Mouse (Mus musculus): ENCODE results near the gene Cacna1a. TPM values are rescaled to one million over a fixed set of nuclear protein-coding genes. Genes with fewer than 3 reads are reported as not detected.

The Cacna1a gene
- polyA plus RNA-seq, 1 experiment from 2014 or later, result 7.7 TPM

DNA sequence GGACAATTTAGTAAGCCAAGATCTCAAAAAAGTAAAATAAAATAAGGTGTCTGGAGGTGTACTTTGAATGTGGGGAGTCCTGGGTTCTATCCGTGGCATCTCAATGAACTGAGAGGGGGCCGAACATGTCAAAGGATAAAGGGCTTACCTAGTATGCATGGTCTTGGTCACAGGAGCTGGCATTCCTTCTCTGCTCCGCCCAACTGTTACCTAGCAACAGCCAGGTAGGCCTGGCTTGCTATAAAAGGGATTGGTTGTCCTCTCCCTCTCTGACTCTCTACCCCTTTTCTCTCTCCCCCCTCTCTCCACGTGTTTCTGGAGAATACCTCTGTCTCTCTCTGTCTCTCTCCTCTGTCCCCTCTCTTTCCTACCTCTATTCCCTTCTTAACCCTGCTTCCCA, 269.4 kb downstream of the Cacna1a start:
- Histone ChIP-seq H3K4me3 (ENCODE audit: low read depth, low read length) (no peak overlapping the region), H3K9ac (ENCODE audit: low read length) (no peak overlapping the region), H3K36me3 (ENCODE audit: control insufficient read depth, insufficient read depth, low read length) (no peaks in the 10 kb centered on the region), H3K4me1 (replicated peaks; ENCODE audit: control insufficient read depth, insufficient read depth, low read length) (peaks cover 28% of the 10 kb centered on the region), H3K27ac (ENCODE audit: low read depth, low read length) (no peak overlapping the region), H3K27me3 (ENCODE audit: control insufficient read depth, insufficient read depth, low read length) (no peaks in the 10 kb centered on the region), H3K9me3 (ENCODE audit: control insufficient read depth, low read length) (no peaks in the 10 kb centered on the region), H3K4me2 (ENCODE audit: low read depth, low read length, severe bottlenecking) (no peak overlapping the region)
- no peak for ATAC-seq (replicated peaks; ENCODE audit: low FRiP score)
- DNase-seq (ENCODE audit: low spot score), result no peak
- WGBS, result 36% methylated on average over 4 of the region's 4 CpGs

DNA sequence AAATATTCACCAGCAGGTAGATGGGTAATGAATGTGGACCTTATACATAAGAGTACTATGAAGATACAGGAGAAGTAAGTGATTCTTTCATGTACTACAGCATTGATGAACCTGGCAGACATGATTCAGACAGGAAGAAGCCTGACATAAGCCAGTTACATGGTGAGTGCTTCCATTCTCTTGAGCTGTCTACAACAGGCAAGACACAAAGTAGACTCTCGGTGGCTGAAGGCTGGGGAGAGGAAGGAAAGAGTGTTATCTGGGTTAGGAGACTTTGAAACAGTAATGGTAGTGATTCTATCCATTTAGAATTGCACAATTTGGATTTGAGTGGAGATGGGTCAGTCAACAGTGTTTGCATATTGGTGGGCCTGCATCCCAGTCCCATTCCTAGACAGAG, 270.7 kb downstream of the Cacna1a start:
- H3K9ac ChIP-seq (ENCODE audit: low read length), result no peak overlapping the region
- no peaks in the 10 kb centered on the region for H3K9me3 ChIP-seq (ENCODE audit: control insufficient read depth, low read length)
- 45% methylated on average over 1 of the region's 1 CpGs for WGBS
- H3K27ac ChIP-seq (ENCODE audit: low read depth, low read length), result no peak overlapping the region
- no peak overlapping the region for H3K4me3 ChIP-seq (ENCODE audit: low read depth, low read length)
- no peaks in the 10 kb centered on the region for H3K36me3 ChIP-seq (ENCODE audit: control insufficient read depth, insufficient read depth, low read length)
- no peak for ATAC-seq (replicated peaks; ENCODE audit: low FRiP score)
- no peak for DNase-seq (ENCODE audit: low spot score)
- H3K27me3 ChIP-seq (ENCODE audit: control insufficient read depth, insufficient read depth, low read length), result no peaks in the 10 kb centered on the region
- peaks cover 28% of the 10 kb centered on the region for H3K4me1 ChIP-seq (replicated peaks; ENCODE audit: control insufficient read depth, insufficient read depth, low read length)
- no peak overlapping the region for H3K4me2 ChIP-seq (ENCODE audit: low read depth, low read length, severe bottlenecking)

DNA sequence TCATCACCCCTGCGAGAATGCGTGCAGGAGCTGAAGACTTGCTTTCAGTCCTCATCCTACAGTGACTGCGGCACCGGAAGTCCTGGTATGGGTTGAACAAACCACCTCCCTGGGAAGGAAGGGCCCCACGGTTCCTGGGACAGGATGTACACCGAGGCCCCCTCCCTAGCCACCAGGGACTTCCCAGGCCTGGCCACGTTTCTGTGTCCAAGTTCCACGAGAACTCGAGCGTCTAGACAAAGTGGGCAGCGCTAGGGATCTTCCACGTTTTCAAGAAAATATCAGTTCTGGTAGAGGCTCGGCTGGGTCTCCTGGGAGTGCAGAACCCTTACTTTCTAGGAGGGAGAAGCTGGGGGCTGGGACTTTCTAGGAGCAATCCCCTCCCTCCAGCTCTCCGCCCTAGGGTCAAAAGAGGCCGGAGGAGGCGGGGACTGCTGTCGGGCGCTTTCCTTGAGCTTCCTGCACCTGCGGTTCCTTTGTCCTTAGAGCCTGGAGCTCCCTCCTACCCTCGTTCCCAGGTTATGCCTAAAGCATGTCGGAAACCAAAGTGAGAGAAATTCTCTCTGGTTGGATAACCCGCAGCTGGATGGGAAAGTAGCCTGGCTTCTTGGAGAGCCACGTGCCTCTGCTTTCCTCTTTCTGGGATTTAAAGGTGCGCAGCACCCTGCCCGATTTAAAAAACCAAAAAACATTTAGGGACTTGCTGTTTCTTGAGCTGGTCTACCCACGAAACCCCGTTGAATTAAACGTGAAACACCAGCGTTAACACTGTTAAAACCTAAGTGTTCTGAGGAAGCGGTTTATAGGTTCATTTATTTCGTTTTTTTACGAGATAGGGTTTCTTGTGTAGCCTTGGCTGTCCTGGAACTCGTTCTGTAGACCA, 271.9 kb downstream of the Cacna1a start:
- peaks cover 24% of the 10 kb centered on the region for H3K4me1 ChIP-seq (replicated peaks; ENCODE audit: control insufficient read depth, insufficient read depth, low read length)
- ATAC-seq (replicated peaks; ENCODE audit: low FRiP score), result no peak

DNA sequence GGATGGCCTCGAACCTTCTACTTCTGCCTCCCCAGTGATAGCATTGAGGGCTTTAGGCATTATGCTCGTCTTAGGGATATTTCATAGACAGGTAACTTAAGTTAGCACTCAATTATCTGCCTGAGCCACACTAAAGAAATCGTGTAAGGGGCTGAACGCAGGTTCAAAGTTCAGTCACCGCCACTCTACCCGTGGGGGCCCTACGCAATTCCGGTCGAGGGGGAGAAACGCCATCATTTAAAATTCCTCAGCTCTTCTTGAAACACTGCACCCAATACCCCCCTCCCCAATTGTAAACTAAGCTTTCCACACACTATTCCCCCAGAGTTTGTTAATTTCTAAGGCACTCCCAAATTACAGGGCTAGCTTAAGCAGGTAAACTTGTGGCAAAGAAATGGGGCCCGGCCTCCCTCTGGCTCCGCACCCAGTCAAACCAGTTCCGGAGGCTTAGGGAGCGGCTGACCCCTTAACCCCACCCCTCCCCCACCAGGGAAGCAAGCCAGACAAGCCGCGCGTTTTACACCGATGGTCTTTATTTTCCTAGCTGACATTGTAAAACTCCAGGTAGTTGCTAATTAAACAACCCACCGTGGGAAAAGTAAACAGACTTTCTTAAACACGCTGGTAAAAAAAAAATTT, 272.7 kb downstream of the Cacna1a start:
- Histone ChIP-seq H3K4me2 (ENCODE audit: low read depth, low read length, severe bottlenecking) (peak overlapping the region; percentile 98), H3K27me3 (ENCODE audit: control insufficient read depth, insufficient read depth, low read length) (no peaks in the 10 kb centered on the region), H3K27ac (ENCODE audit: low read depth, low read length) (peak overlapping the region; percentile 85), H3K36me3 (ENCODE audit: control insufficient read depth, insufficient read depth, low read length) (no peaks in the 10 kb centered on the region), H3K9ac (ENCODE audit: low read length) (peak overlapping the region; percentile 89), H3K4me1 (replicated peaks; ENCODE audit: control insufficient read depth, insufficient read depth, low read length) (peaks cover 18% of the 10 kb centered on the region), H3K9me3 (ENCODE audit: control insufficient read depth, low read length) (no peaks in the 10 kb centered on the region), H3K4me3 (ENCODE audit: low read depth, low read length) (peak overlapping the region; percentile 88)
- ATAC-seq (replicated peaks; ENCODE audit: low FRiP score) (no peak), DNase-seq (ENCODE audit: low spot score) (peak; percentile 78)
- WGBS, result under 1% methylated on average over 20 of the region's 20 CpGs

More for the DNA sequence above, 271.9 kb downstream of the Cacna1a start:
- H3K4me2 ChIP-seq (ENCODE audit: low read depth, low read length, severe bottlenecking), result peak overlapping the region; percentile 98
- H3K36me3 ChIP-seq (ENCODE audit: control insufficient read depth, insufficient read depth, low read length), result no peaks in the 10 kb centered on the region
- no peaks in the 10 kb centered on the region for H3K27me3 ChIP-seq (ENCODE audit: control insufficient read depth, insufficient read depth, low read length)
- H3K4me3 ChIP-seq (ENCODE audit: low read depth, low read length), result peak overlapping the region; percentile 88
- H3K9me3 ChIP-seq (ENCODE audit: control insufficient read depth, low read length), result no peaks in the 10 kb centered on the region
- H3K27ac ChIP-seq (ENCODE audit: low read depth, low read length), result peak overlapping the region; percentile 85
- peak; percentile 78 for DNase-seq (ENCODE audit: low spot score)
- peak overlapping the region; percentile 89 for H3K9ac ChIP-seq (ENCODE audit: low read length)
- under 1% methylated on average over 33 of the region's 33 CpGs for WGBS

DNA sequence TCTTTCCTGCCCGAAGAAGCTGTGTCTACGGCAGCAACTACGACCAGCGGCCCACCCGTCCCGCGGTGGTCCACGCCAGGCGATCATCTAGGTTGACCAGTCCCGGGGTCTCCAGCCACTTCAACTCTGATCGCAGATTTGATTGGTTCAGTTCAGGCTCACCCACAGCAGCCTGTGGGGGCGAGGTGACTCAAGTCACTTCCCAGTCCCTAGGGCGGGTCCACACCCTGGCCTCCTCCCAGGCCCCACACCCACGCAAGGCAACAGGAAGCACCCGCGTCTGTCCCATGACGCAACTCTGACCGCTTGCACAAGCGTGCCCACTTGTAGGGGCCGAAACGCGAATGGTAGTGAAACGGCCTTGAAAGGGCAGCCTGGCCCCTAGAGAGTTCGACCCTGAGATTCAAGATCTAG, 273.2 kb downstream of the Cacna1a start:
- no peaks in the 10 kb centered on the region for H3K27me3 ChIP-seq (ENCODE audit: control insufficient read depth, insufficient read depth, low read length)
- H3K27ac ChIP-seq (ENCODE audit: low read depth, low read length), result peak overlapping the region; percentile 85
- under 1% methylated on average over 24 of the region's 24 CpGs for WGBS
- peak overlapping the region; percentile 89 for H3K9ac ChIP-seq (ENCODE audit: low read length)
- no peaks in the 10 kb centered on the region for H3K9me3 ChIP-seq (ENCODE audit: control insufficient read depth, low read length)
- peak; percentile 77 for DNase-seq (ENCODE audit: low spot score)
- H3K4me1 ChIP-seq (replicated peaks; ENCODE audit: control insufficient read depth, insufficient read depth, low read length), result peaks cover 13% of the 10 kb centered on the region
- H3K36me3 ChIP-seq (ENCODE audit: control insufficient read depth, insufficient read depth, low read length), result no peaks in the 10 kb centered on the region
- peak overlapping the region; percentile 88 for H3K4me3 ChIP-seq (ENCODE audit: low read depth, low read length)
- ATAC-seq (replicated peaks; ENCODE audit: low FRiP score), result no peak
- H3K4me2 ChIP-seq (ENCODE audit: low read depth, low read length, severe bottlenecking), result peak overlapping the region; percentile 98

DNA sequence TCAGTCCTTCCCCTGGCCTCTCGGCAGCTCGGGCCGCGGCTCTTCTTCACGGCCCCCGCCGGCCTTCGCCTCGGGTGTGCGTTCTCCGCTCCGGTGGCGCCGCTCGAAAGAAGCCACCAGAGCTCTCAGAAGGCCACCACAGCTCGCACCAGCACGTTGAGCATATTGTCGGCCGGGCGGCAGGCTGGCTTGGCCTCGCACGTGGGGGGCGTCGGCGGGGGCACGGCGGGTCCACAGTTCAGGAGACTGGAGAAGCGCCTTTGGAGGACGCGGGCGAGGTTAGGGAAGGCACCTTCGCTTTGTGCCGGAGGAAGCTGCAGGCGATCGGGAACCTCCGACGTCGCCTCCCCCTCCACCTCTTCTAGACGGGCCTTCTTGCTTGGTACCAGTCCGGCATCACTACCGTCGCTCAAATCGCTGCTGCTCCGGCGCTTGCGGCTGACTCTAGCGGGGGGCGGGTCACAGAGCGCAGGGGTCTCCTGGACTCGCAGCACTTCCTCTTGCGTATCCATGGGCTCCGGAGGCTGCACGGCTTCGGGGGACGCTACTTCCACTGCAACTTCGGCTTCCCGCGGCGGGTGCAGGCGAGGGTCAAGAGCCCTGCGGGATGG, 273.8 kb downstream of the Cacna1a start:
- H3K27ac ChIP-seq (ENCODE audit: low read depth, low read length), result peak overlapping the region; percentile 85
- peaks cover 7% of the 10 kb centered on the region for H3K4me1 ChIP-seq (replicated peaks; ENCODE audit: control insufficient read depth, insufficient read depth, low read length)
- ATAC-seq (replicated peaks; ENCODE audit: low FRiP score) (peak; percentile 4), DNase-seq (ENCODE audit: low spot score) (peak; percentile 84)
- under 1% methylated on average over 61 of the region's 61 CpGs for WGBS
- H3K4me3 ChIP-seq (ENCODE audit: low read depth, low read length), result peak overlapping the region; percentile 88
- no peaks in the 10 kb centered on the region for H3K27me3 ChIP-seq (ENCODE audit: control insufficient read depth, insufficient read depth, low read length)
- no peaks in the 10 kb centered on the region for H3K36me3 ChIP-seq (ENCODE audit: control insufficient read depth, insufficient read depth, low read length)
- H3K4me2 ChIP-seq (ENCODE audit: low read depth, low read length, severe bottlenecking), result peak overlapping the region; percentile 98
- H3K9me3 ChIP-seq (ENCODE audit: control insufficient read depth, low read length), result no peaks in the 10 kb centered on the region
- peak overlapping the region; percentile 89 for H3K9ac ChIP-seq (ENCODE audit: low read length)

DNA sequence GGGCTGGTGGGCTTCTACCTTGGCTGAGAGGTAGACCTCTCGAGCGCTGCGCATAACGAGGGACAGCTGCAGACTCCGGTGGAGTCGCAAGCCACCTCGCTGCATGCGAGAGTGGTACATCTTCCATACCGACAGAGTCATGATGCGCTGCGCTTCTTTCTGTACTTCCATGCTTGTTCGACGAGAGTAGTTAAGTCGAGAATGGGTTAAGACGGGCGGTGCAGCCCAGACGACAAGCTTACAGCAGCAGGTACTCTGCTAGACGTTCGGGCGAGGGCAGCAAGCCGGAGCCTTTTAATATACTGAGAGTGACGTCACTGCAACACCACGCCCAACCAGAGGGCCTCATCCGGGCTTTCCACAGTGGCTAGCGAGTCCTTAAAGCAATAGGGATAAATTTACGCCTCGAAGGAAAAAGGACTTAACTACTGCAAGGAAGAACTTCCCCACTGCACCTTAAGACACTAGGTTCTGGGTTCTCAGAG, 274.4 kb downstream of the Cacna1a start, which contains the start of gene Ier2:
Ier2 (minus strand) TSS at position 272 of the 485 bp plus-strand sequence.
- peak within 1 kb of the TSS; percentile 98 for H3K4me2 ChIP-seq (ENCODE audit: low read depth, low read length, severe bottlenecking)
- H3K27ac ChIP-seq (ENCODE audit: low read depth, low read length), result peak within 1 kb of the TSS; percentile 87
- no peaks in the 10 kb centered on the region for H3K36me3 ChIP-seq (ENCODE audit: control insufficient read depth, insufficient read depth, low read length)
- no peaks in the 10 kb centered on the region for H3K27me3 ChIP-seq (ENCODE audit: control insufficient read depth, insufficient read depth, low read length)
- peak; percentile 96 for DNase-seq (ENCODE audit: low spot score)
- peak within 1 kb of the TSS; percentile 88 for H3K4me3 ChIP-seq (ENCODE audit: low read depth, low read length)
- peaks cover 6% of the 10 kb centered on the region for H3K4me1 ChIP-seq (replicated peaks; ENCODE audit: control insufficient read depth, insufficient read depth, low read length)
- no peaks in the 10 kb centered on the region for H3K9me3 ChIP-seq (ENCODE audit: control insufficient read depth, low read length)
- under 1% methylated on average over 27 of the region's 27 CpGs for WGBS
- ATAC-seq (replicated peaks; ENCODE audit: low FRiP score), result peak; percentile 76
- H3K9ac ChIP-seq (ENCODE audit: low read length), result peak within 1 kb of the TSS; percentile 89
